Mouse (Mus musculus) spleen, postnatal 4 days (tissue): ENCODE results near the gene 1700024P04Rik.

Source experiments
- DNase-seq, 2 experiments: peaks; one replicate each; pipeline ENCODE4 v3.0.0; 2022; ENCODE audit warnings: low spot score in 2 of 2

Gene 1700024P04Rik

DNA sequence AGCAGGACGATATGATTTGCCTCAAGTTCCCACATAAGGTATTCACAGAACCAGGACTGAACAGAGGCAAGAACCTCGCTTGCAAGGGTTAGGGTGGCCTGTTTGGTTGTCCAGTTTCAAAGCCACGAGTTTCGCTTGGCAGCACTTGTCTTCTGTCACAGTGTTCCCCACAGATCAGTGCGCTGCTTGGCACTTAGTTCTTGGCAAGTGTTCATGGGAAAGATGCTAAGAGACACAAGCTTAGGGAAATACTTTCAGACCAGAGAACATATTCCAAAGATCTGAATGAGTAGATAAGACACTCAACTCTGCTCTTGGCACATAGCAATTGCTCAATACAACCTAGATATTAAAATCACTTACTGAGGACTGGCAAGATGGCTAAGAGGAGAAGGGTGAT, 17.8 kb downstream of the 1700024P04Rik start:
- DNase-seq, result no peak

DNA sequence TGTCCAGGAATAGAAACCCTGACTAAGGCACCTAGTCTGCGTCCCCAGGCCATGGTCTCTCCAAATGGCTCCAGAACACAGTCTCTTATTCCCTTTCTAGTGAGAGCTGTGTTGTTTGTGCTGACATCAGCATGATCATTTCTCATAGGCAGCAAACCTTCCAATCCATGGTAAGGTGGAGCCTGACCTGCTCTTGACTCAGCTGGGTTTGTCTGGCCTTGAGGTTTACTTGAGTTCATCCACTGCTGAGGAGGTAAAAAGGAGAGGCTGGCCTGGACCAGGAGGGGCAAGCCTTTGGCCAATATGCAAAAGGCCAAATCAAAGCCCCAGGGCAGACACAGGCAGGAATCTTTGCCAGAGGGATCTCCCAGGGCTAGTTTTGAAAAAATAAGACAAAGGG, 20.8 kb downstream of the 1700024P04Rik start:
- no peak for DNase-seq

DNA sequence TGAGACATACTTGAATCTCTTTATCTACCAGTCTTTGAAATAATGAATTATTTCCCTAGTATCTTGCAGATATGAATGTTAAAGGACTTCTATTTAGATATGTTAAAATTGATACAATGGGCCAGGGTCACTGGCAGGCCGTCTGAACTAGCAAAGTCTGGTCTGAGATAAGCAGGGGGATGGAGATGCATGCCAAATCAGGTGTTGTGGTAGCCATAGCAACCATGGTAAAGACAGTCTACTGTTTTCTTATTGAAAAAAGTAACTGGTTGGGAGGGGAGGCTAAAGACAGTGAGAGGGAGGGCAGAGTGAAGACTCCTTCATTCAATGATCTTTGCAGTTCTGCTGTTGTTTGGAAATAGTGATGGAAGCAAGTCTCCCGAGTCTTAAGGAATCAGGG, 26.2 kb downstream of the 1700024P04Rik start:
- no peak for DNase-seq

DNA sequence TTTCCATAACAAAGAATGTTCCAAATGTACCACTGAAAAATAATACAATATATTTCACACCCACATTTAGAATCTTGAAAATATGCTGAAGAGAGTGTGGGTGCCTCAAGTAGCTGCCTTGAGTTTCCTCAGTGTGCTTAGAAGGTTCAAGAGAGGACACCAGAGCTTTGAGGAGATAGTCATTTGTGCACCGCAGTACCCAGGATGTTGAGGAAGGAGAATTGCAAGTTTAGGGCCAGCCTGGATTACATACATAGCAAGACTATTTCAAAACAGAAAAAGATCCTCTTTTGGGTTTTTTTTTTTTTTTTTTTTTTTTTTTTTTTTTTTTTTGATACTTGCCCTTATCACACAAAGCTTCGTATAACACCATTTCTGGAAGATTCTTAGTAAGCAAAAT, 28.2 kb downstream of the 1700024P04Rik start:
- no peak for DNase-seq

DNA sequence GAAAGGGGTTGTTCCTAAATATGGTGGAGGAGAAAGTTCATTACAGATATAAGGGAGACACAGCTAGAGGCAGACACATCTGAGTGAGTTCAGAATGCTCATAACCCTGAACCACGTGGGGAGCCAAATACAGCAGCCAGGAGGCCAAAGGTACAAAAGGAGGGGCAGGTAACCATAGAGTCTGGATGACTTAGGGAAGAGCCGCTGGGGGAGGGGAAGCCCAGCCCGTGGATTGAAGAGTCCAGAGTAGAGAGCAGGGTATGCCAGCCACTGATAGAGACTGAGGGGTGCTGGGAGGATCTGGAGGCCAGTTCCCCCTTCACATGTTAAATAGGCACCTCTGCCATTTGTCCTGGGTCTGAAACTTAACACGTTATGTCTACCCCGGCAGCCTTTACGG, 28.7 kb downstream of the 1700024P04Rik start:
- no peak for DNase-seq

DNA sequence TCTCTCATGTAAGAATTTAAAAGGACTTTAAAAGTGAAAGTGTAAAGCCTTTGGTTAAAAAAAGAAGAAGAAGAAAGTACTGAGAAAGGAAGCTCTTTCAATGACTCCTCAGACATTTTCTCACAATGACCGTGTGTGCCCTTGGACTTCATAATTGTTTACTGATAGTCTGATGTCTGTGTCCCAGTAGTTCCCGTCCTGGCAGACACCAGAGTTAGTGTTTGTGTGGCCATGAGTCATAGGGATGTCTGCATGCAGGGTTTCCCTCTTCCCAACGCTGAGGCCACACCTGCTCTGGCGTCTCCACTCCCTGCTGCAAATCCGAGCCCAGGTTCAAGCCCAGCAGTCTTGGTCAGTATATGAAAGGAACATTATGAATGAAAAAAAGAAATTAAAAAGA, 29.1 kb downstream of the 1700024P04Rik start:
- DNase-seq, result no peak

DNA sequence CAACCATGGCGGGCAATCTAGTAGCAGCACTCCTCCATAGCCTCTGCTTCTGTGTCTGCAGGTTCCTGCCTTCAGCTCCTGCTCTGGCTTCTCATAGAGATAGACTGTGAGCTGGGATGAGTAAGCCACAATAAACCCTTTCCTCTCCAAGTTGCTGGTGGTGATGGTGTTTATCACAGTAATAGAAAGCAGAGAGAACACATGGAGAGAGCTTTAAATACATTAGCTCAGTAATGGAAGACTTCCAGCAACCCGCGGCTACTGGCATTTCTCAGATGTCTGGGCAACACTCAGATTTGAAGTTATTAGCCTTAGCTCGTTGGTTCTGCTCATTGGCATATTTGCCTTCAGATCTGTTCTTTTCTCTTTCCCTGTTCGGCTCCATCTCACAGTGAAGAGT, 30.5 kb downstream of the 1700024P04Rik start:
- no peak for DNase-seq

DNA sequence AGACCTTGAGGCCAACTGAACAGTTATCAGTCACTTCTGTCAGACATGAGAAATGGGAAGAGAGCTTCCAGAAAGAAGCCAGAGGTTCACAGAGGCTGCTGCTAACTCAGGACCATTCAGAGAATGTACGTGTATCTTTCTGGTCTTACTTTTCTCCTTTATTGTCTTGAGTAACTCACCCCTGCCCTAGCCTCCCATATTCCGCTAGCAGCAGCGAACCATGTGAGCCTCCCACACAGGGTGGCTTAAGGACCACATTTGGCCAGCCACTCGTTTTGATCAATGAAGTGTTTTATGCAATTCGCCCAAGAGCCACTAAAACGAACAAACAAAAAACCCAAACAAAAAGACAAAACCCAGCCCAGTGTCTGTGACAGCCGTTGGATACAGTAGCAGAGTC, 32.4 kb downstream of the 1700024P04Rik start:
- DNase-seq, result no peak

DNA sequence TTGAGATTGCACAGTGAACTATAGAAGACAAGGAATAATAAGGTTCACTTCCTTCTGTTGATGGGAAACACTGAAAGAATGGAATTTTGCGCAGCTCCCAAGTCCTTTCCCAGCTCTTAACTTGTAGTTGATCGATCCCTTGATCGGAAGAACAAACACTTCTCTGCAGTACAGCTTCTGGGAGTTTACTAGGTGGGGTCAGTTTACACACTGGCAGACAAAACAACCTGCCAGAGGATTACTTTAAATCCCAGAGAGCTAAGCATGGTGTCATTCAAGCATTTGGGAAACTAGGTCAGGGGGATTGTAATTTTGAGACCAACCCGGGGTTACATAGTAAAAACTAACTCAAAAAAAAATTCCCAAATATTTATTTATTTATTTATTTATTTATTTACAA, 36.2 kb downstream of the 1700024P04Rik start:
- no peak for DNase-seq

DNA sequence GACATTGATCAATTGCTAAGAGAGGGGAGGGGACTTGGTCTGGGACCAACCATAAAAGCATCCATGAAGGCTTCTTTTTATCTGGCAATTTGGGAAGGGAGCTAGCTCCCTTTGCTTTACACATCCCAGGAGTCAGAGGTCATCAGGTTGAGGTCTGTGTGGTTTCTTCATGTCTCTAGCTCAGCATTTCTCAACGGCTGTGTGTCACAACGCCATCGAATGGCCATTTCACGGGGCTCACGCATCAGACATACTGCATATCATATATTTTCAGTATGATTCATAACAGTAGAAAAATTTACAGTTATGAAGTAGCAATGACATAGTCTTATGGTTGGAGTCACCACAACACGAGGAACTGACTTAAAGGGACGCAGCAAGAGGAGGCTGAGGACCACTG, 37.9 kb downstream of the 1700024P04Rik start:
- no peak for DNase-seq

DNA sequence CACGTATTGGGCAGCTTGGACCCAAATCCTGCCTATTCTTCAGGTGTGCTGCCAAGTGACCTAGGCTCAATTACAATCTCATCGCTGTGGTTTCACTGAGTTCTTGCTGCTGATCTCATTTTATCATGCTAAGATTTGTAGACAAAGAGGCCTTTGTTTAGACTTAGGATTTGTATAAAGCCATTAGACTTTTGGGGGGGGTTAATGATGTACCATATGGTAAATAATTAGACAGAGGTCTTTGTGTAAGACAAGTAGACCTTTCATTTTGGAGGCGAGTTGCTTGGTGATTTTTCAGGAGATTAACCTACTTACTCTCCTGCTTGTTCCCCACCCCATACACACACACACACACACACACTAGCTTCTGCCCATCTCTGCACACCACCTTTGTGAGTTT, 38.5 kb downstream of the 1700024P04Rik start:
- DNase-seq, result no peak

DNA sequence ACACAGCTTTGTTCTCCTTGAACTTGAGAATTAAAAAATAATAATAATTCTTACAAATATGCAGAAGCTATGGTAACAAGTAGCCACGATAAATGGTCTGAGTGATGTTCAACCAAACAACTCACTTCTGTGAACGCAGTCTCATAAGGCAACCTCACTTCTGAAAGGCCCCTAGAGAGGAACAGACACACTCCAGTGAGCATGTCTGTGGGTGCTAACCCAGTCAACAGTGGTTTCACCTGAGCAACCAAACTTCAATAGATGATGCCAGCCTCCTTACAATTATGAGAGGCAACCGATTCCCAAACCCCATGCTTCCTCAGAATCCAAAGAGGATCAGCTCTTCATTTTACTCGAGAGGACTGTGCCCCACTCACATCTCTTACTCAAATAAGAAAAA, 39.0 kb downstream of the 1700024P04Rik start:
- DNase-seq, result no peak

DNA sequence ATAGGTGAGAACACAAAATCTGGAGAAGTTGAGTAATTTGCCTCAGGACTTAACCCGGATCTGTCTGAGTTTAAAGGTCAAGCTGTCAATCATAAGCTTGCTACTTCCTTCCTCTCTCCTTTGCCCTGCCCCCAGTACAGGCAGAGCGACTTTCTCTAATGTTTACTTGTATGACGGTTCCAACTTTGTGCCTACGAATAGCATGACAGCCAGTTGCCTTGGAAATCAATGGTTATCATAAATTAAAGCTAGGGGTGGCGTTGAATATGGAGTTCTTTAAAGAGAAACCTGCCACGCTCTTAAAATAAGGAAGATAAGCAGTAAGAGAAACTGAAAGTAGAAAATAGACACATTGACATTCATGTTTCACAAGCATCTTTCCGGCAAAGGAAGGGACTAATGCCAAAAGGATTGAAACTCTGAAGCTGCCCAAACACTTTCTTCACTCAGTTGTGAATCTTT, 39.7 kb downstream of the 1700024P04Rik start:
- peak in 1 of 2 experiments; percentile 20 for DNase-seq

DNA sequence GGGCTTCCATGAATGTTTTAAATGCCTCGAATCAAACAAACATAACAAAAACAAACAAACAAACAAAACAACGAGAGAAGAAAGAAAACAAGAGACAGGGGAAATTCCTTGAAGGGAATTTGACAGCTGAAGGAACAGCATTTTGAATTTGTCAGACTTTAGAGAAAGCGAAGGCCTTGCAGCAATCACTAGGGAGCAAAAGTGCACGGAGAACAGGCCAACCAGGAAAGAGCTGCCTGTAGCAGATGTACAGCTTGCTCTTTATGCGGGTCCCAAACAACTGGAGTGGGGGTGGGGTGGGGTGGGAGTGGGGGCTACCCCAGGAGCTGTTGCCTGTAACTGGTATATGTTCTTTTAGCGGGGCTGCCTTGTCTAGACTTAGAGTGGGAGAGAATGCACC, 42.0 kb downstream of the 1700024P04Rik start:
- DNase-seq, result no peak

DNA sequence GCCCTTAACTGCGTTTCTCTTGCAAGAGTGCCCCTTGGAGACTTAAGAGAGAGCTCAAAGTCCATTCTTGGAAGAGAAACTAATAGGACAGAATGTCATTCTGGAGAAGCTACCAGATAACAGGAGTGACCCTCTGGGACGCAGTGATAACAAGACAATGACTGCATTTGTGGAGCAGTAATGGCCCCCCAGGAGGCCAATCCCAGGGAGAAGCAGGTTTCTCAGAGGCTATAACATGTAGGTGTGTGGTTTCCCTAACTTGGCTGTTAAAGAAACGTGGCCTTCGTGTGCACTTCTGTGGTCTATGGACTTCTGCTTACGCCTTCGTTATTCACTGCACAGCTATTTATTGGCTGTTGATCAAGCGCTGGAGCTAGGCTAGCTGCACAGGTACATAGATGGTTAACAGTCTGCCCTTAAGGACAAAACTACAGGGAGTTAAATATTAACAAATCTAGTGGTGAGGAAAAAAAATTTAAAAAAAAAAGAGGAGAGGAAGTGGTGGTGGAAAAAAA, 42.5 kb downstream of the 1700024P04Rik start:
- DNase-seq, result no peak

DNA sequence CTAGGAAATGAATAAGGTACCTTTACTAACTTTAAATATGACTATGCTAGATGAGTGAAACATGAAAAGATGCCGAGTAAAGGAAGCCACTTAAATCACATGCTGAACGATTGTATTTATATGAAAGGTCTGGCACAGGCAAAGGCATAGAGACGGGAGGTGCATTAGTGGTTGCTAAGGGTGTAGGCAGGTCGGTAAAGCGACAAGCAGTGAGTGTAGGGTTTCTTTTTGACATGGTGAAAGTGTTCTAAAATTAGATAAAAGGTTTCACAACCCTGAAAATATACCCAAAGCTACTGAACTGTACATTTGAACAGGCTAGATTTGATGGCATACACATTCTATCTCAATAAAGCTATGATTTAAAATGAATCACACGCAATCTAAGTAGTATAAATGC, 47.3 kb downstream of the 1700024P04Rik start:
- no peak for DNase-seq
